ENCODE assay signal across 8 mouse cellular contexts in the genomic region with DNA sequence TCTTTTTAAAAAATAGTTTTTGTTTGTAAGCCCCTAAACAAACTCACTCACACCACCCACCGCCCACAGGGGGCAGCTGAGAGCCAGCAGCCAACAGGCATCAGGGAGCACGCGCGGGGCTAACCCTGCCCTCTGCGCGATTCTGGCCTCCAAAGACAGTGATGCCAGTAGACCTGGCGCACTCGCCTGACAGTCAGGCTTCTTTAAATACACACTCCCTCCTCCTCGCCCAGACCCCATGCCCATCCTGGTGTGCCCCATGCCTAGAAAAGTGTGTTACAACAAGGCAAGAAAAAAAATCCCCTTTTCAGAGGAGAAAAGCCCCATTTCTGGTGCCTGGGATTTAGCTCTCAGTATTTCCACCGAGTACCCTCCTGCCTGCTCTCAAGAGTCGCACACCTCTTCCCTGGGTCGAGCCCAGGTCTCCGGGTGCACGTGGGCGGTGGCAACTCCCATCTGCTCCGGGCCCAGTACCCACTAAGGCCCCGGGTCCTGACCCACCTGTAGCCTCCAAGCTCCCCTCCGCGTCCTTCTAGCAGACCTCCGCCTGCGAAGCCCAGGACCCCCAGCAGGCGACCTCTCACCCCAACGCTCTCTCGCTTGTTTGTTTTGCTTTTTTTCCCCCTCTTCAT. TPM values are rescaled to one million over a fixed set of nuclear protein-coding genes. Genes with fewer than 3 reads are reported as not detected.
DNase-seq lines count a peak whose midpoint lies in the region; ATAC-seq and TF ChIP-seq lines count a peak whose summit lies in the region.

No protein-coding gene starts in this region.

- H3K4me2 ChIP-seq in heart, embryonic 15.5 days, result peak overlapping the region; percentile 85
- peak overlapping the region; percentile 97 for H3K4me2 ChIP-seq in kidney, postnatal 0 days (ENCODE audit: low read length)

- peak; percentile 56 for ATAC-seq in CD4-positive, CD25-positive, alpha-beta regulatory T cell, adult 4 months
- ATAC-seq in heart, embryonic 15.5 days (replicated peaks; ENCODE audit: insufficient number of reproducible peaks, insufficient read depth, low FRiP score, low read depth), result peak; percentile 65
- peak; percentile 47 for ATAC-seq in kidney, postnatal 0 days (replicated peaks; ENCODE audit: low FRiP score, low read depth)

- DNase-seq in adrenal gland, adult (ENCODE audit: inconsistent age in 2 of 2, low spot score in 1 of 2), result peak; percentile 32 to 74
- DNase-seq in kidney, postnatal 0 days (ENCODE audit: low spot score), result peak; percentile 72
- DNase-seq in lung, postnatal 10 days, result peak; percentile 81
- DNase-seq in thymus, postnatal 25 days, result peak; percentile 90

- peak overlapping the region; percentile 85 for H3K9ac ChIP-seq in heart, embryonic 15.5 days
- peak overlapping the region; percentile 67 for H3K9ac ChIP-seq in kidney, postnatal 0 days (ENCODE audit: low read depth, low read length)

- no peak for TF ChIP-seq POLR2A in olfactory bulb, adult 2 months (IDR thresholded peaks at IDR 0.05; ENCODE audit: insufficient read depth, low read depth, low read length)

- H3K27ac ChIP-seq in heart, embryonic 15.5 days, result peak overlapping the region; percentile 79
- H3K27ac ChIP-seq in kidney, postnatal 0 days, result no peak overlapping the region
- no peak overlapping the region for H3K27ac ChIP-seq in olfactory bulb, adult 2 months (ENCODE audit: insufficient read depth, low read depth, low read length)

- peak overlapping the region; percentile 59 for H3K4me3 ChIP-seq in erythroblast, embryonic 14.5 days (replicated peaks)
- peak overlapping the region; percentile 84 for H3K4me3 ChIP-seq in heart, embryonic 15.5 days
- H3K4me3 ChIP-seq in kidney, postnatal 0 days (replicated peaks; ENCODE audit: low read depth, low read length), result peak overlapping the region; percentile 70
- H3K4me3 ChIP-seq in olfactory bulb, adult 2 months (ENCODE audit: insufficient read depth, low read depth, low read length), result peak overlapping the region; percentile 56

- peak; percentile 70 for TF ChIP-seq CTCF in kidney, postnatal 0 days (IDR thresholded peaks at IDR 0.05; ENCODE audit: low read depth)
- no peak for TF ChIP-seq CTCF in olfactory bulb, adult 2 months (IDR thresholded peaks at IDR 0.05; ENCODE audit: insufficient read depth, low read depth, low read length)

- H3K27me3 ChIP-seq in erythroblast, embryonic 14.5 days (ENCODE audit: control insufficient read depth), result peaks cover 30% of the 10 kb centered on the region
- no peaks in the 10 kb centered on the region; the same call in 1 of the 2 replicates for H3K27me3 ChIP-seq in heart, embryonic 15.5 days
- H3K27me3 ChIP-seq in kidney, postnatal 0 days (ENCODE audit: insufficient read depth, low read length), result peaks cover 9% of the 10 kb centered on the region; the same call in 1 of the 2 replicates

- under 1% methylated on average over 24 of the region's 24 CpGs for WGBS in heart, embryonic 15.5 days
- 2% methylated on average over 24 of the region's 24 CpGs for WGBS in kidney, postnatal 0 days
- WGBS in olfactory bulb, adult 2 months, result 10% methylated on average over 24 of the region's 24 CpGs

- no peaks in the 10 kb centered on the region for H3K9me3 ChIP-seq in erythroblast, embryonic 14.5 days (ENCODE audit: control insufficient read depth, low read length)
- H3K9me3 ChIP-seq in heart, embryonic 15.5 days (replicated peaks), result no peaks in the 10 kb centered on the region
- no peaks in the 10 kb centered on the region for H3K9me3 ChIP-seq in kidney, postnatal 0 days (replicated peaks; ENCODE audit: low read length)

- H3K4me1 ChIP-seq in erythroblast, embryonic 14.5 days (ENCODE audit: control insufficient read depth), result peaks cover 11% of the 10 kb centered on the region
- H3K4me1 ChIP-seq in heart, embryonic 15.5 days (replicated peaks), result peaks cover 19% of the 10 kb centered on the region
- H3K4me1 ChIP-seq in kidney, postnatal 0 days (replicated peaks; ENCODE audit: insufficient read depth, low read length), result 0 out of 2 replicates have a peak, but pooled peaks cover 5% of the 10 kb centered on the region
- H3K4me1 ChIP-seq in olfactory bulb, adult 2 months (ENCODE audit: control insufficient read depth, insufficient read depth, low read length), result peaks cover 4% of the 10 kb centered on the region

- H3K36me3 ChIP-seq in erythroblast, embryonic 14.5 days (ENCODE audit: control insufficient read depth), result no peaks in the 10 kb centered on the region
- H3K36me3 ChIP-seq in heart, embryonic 15.5 days, result no peaks in the 10 kb centered on the region
- H3K36me3 ChIP-seq in kidney, postnatal 0 days (ENCODE audit: insufficient read depth, low read length), result no peaks in the 10 kb centered on the region

RNA-seq across cellular contexts. Expression of a gene that starts 1.0 kb away (rescaled TPM):
- polyA plus RNA-seq in CD4-positive, CD25-positive, alpha-beta regulatory T cell, adult 4 months (2017; shearing (Covaris generic)), result 10 to 100 TPM; 23.8 to 32.4 TPM
- 0.06 and 0.10 TPM in 2 replicates for polyA plus RNA-seq in erythroblast, embryonic 14.5 days (2012)
- 29.7 and 32.9 TPM in 2 replicates for polyA plus RNA-seq in heart, embryonic 15.5 days (2015; fragmentation: Nextera tagmentation; extraction: Ambion mirVana)
- polyA plus RNA-seq in kidney, postnatal 0 days (2015; fragmentation: Nextera tagmentation; extraction: Ambion mirVana), result 11.8 and 13.8 TPM in 2 replicates
- not detected in 2 replicates for polyA plus RNA-seq in olfactory bulb, adult 2 months (2012; ENCODE audit: insufficient read depth, insufficient read length, low replicate concordance, missing spikeins)

Comparison
In these comparisons a context has a peak if more than half of its experiments do, and no peak if none do; other contexts are left out.
1. RNA of a gene that starts 1.0 kb away (polyA plus RNA-seq): 23.8 to 32.4 TPM in CD4-positive, CD25-positive, alpha-beta regulatory T cell, adult 4 months, 29.7 to 32.9 TPM in heart, embryonic 15.5 days and 11.8 to 13.8 TPM in kidney, postnatal 0 days; 0.06 to 0.10 TPM in erythroblast, embryonic 14.5 days and not detected in olfactory bulb, adult 2 months; every median in the first group is over 10 times any median in the second.
2. Peak in every context shown above with its lines, with median percentiles within 50 percentile points of each other: ATAC-seq, DNase-seq and H3K4me3 ChIP-seq.